Mouse (Mus musculus): ENCODE measurements around the gene Klrc2.
"Not testable (repeated sequence)": the region's sequence is repeated elsewhere in the genome, so short reads cannot be mapped to it uniquely, and the experiment has no call there.

The Klrc2 gene

GRCm38 (mm10) chr6:129660589-129660988 is at the start of gene Klrc2:
Gene Klrc2, minus strand, starts transcription at chr6:129660689.
- DNase-seq = not testable (repeated sequence)

GRCm38 (mm10) chr6:129691436-129691835 is 30.9 kb upstream of the Klrc2 start:
- not testable (repeated sequence) for DNase-seq

GRCm38 (mm10) chr6:129680379-129680778 is 19.9 kb upstream of the Klrc2 start:
- no peak for DNase-seq

- DNase-seq = no peak
Measured at GRCm38 (mm10) chr6:129678873-129679272, 18.4 kb upstream of the Klrc2 start, which contains the start of gene Klrc1. Gene Klrc1, minus strand, starts transcription at chr6:129678973.

GRCm38 (mm10) chr6:129661301-129661700 is 812 bp upstream of the Klrc2 start:
- DNase-seq = not testable (repeated sequence)

GRCm38 (mm10) chr6:129644054-129644453 is 16.4 kb downstream of the Klrc2 start:
- not testable (repeated sequence) for DNase-seq

GRCm38 (mm10) chr6:129643237-129643636 is 17.3 kb downstream of the Klrc2 start, which contains the start of gene Klrc3:
Gene Klrc3, minus strand, starts transcription at chr6:129643337.
- DNase-seq = not testable (repeated sequence)

- not testable (repeated sequence) for DNase-seq
Measured at GRCm38 (mm10) chr6:129631046-129631445, 29.4 kb downstream of the Klrc2 start.

GRCm38 (mm10) chr6:129623735-129624134 is 36.8 kb downstream of the Klrc2 start, which contains the start of gene Klrk1:
Gene Klrk1, minus strand, starts transcription at chr6:129623864.
- no peak for DNase-seq

- DNase-seq = no peak
Measured at GRCm38 (mm10) chr6:129608372-129608771, 52.1 kb downstream of the Klrc2 start.
